Mouse (Mus musculus) G1E-ER4 (cell line): ENCODE measurements around the gene Gpx1. TPM values are rescaled to one million over a fixed set of nuclear protein-coding genes. Genes with fewer than 3 reads are reported as not detected.

ENCODE experiments used
- GATA1 ChIP-seq: IDR thresholded peaks from one replicate; pipeline ENCODE4 v1.8.0; 2012; ENCODE audit warnings: low read length, inconsistent platforms
- polyA plus RNA-seq: library from polyadenylated mRNA; stranded (reverse); fragments of >175 nt; gene quantifications from 2 replicates; pipeline ENCODE4 v1.2.3, GENCODE M21; 2012

Gpx1 gene
- polyA plus RNA-seq, 1 experiment, result 513 TPM

- TF ChIP-seq GATA1, result no peak
Measured at GRCm38 (mm10) chr9:108318462-108318861, 20.2 kb upstream of the Gpx1 start.

- no peak for TF ChIP-seq GATA1
Measured at GRCm38 (mm10) chr9:108324784-108325183, 13.9 kb upstream of the Gpx1 start.

GRCm38 (mm10) chr9:108325811-108326210, 12.9 kb upstream of the Gpx1 start:
- TF ChIP-seq GATA1, result no peak

GRCm38 (mm10) chr9:108337848-108338550, 704 bp upstream of the Gpx1 start:
- no peak for TF ChIP-seq GATA1

GRCm38 (mm10) chr9:108338551-108338885, 185 bp upstream of the Gpx1 start:
- TF ChIP-seq GATA1, result no peak

DNA sequence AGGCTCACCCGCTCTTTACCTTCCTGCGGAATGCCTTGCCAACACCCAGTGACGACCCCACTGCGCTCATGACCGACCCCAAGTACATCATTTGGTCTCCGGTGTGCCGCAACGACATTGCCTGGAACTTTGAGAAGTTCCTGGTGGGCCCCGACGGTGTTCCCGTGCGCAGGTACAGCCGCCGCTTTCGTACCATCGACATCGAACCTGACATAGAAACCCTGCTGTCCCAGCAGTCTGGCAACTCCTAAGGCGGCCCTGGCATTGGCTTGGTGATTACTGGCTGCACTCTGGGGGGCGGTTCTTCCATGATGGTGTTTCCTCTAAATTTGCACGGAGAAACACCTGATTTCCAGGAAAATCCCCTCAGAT, 1.2 kb downstream of the Gpx1 start:
- no peak for TF ChIP-seq GATA1

- peak; percentile 42 for TF ChIP-seq GATA1
Measured at GRCm38 (mm10) chr9:108340258-108341138, 1.8 kb downstream of the Gpx1 start.

GRCm38 (mm10) chr9:108341139-108341475, 2.4 kb downstream of the Gpx1 start:
- no peak for TF ChIP-seq GATA1

GRCm38 (mm10) chr9:108341801-108342200, 3.1 kb downstream of the Gpx1 start:
- no peak for TF ChIP-seq GATA1

DNA sequence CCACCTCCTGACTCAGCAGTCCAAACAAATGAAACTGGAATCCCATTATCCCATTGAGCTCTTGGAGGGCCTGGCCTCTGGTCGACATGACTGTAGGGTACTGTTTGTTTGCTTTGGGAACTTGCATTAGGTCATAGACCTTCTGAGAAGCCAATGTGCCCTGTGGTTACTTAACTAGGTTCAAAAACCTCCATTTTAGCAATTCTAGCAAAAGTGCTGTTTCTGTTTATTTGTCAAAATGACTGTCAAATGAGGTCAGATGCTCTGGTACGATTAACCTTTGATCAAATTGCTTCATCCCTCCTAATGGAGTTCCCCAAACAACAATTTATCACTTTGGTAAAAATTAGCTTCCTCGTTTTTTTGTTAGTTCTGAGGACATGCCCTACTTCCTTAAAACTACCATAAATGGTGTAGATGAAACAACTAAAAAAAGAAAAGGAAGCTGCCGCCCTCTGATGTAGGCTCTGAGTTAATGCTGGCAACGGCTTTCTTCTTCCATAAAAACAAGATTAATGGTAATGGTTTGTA, 3.7 kb downstream of the Gpx1 start:
- TF ChIP-seq GATA1, result no peak

DNA sequence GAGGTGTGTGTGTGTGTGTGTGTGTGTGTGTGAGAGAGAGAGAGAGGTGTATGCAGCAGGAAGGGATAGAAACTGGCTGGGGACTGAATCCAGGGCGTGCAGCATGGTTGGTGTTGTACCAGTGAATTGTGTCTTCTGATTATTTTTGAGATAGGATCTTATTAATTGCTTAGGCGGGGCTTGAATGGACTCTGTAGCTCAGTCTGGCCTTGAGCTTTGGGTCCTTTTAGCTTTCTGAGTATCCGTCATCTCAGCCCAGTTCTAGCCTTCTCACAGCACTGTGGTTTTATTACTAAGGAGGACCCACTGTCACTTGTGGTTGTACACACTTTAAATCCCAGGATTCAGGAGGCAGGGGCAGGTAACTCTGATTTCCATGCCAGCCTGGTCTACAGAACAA, 4.6 kb downstream of the Gpx1 start:
- no peak for TF ChIP-seq GATA1

DNA sequence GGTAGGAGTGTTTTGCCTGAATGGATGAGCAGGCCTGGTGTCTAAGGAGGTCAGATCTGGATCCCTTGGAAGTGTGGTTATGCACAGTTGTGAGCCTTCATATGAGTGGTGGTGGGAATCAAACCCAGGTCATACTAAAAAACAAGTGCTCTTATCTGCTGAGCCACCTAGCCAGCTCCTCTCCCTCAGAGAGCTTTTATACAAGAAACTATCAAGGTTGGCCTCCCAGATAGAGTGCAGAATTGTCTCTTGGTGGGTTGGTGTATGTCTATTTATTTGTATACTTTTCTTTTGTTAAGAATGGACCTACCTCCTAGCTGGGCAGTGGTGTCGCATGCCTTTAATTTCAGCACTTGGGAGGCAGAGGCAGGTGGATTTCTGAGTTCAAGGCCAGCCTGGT, 5.1 kb downstream of the Gpx1 start:
- TF ChIP-seq GATA1, result no peak

GRCm38 (mm10) chr9:108344471-108344870, 5.8 kb downstream of the Gpx1 start:
- TF ChIP-seq GATA1, result no peak

DNA sequence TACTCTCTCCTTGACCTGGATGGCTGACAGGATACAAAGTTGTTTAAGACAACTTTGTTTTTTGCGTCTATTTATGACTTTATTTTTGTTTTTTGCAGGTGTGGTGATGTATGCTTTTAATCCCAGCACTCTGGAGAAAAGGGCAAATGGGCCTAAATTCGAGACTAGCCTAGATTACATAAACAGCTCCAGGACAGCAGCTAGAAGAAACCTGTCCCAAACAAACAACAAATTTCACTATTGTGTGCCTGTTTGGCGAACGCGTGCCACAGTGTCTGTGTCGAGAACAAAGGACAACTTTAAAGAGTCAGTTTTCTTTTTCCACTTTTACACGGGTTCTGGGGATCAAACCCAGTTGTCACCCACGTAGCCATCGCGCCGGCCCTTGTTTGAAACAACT, 8.3 kb downstream of the Gpx1 start:
- TF ChIP-seq GATA1, result no peak

- TF ChIP-seq GATA1, result no peak
Measured at GRCm38 (mm10) chr9:108347540-108348289, 9.0 kb downstream of the Gpx1 start, which contains the start of gene Usp4. Gene Usp4, plus strand, starts transcription at chr9:108347853.

DNA sequence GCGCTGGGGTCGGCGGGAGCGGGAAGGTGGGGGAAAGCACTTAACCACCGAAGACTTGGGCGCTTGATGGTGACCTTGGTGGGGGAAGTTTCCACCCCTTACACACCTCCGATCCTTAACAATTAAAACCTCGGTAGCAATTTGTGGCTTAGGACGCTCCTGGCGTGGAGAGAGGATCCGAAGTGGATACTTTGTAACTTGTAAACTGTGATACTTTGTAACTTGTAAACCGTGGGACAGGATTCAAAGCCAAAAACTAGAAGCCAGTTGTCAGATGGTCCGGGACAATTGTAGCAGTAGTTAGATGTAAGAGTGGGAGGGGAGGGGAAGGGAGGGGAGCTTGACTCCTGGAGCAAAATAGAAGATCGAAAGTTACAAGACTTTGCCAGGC, 9.6 kb downstream of the Gpx1 start:
- no peak for TF ChIP-seq GATA1
